ENCODE assay signal across 14 mouse cellular contexts in the genomic region with DNA sequence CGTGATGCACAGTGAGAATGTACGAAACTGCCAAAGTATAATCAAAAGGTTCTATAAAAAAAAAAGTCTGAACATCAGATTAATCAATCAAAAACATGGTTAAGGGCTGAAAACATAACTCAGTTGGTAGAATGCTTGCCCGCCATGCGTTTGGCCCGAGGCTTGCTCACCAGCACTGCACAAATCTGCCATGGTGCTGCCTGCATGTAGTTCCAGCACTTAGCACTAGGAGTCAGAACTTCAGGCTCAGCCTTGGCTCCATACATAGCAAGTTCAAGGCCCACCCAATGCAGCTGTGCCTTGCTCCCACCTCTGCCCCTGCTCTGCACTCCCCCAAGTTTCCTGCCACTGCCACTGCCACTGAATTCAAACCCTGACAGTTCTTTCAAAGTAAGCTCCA. TPM values are rescaled to one million over a fixed set of nuclear protein-coding genes. Genes with fewer than 3 reads are reported as not detected.
A peak's percentile ranks its signal among the peaks of the same experiment; 100 is the strongest.
DNase-seq lines count a peak whose midpoint lies in the region; ATAC-seq and TF ChIP-seq lines count a peak whose summit lies in the region.
"Had no signal": no experiment of that assay in that cellular context is flagged by ENCODE, and none has a peak within 500 bp of the region (broad histone marks: within the 10 kb centered on the region; RNA-seq: fewer than 3 reads in every experiment).

No protein-coding gene starts in this region.

- H3K27ac ChIP-seq in heart, embryonic 16.5 days (ENCODE audit: low read length): peak overlapping the region; percentile 46
- H3K27ac ChIP-seq: forebrain, embryonic 10.5 days; stomach, embryonic 15.5 days had no signal

- H3K9ac ChIP-seq in heart, embryonic 16.5 days (ENCODE audit: low read length): no peak overlapping the region
- H3K9ac ChIP-seq: stomach, embryonic 15.5 days had no signal

- TF ChIP-seq POLR2A in lung, adult 2 months (IDR thresholded peaks at IDR 0.05; ENCODE audit: borderline replicate concordance, extremely low read depth, low read depth, low read length): no peak

- no peak for DNase-seq in heart, adult 9 months (ENCODE audit: low spot score in 2 of 2)
- DNase-seq in lung, adult 2 months: no peak
- DNase-seq in lung, adult 18-20 months: no peak
- peak; percentile 57 for DNase-seq in ES-CJ7 (ENCODE audit: low read depth, low spot score)
- peak; percentile 6 for DNase-seq in lung, postnatal 36 days
- no peak for DNase-seq in left cerebral cortex, postnatal 25 days (ENCODE audit: low spot score in 2 of 2)
- no peak for DNase-seq in spleen, adult 18-20 months
- DNase-seq: cerebellum, postnatal 14 days; midbrain, embryonic 14.5 days; right cerebral cortex, postnatal 4 days had no signal

- WGBS in heart, embryonic 16.5 days: 84% methylated on average over 5 of the region's 5 CpGs
- WGBS in lung, adult 2 months: 84% methylated on average over 5 of the region's 5 CpGs

- H3K27me3 ChIP-seq in heart, embryonic 16.5 days (ENCODE audit: control insufficient read depth, insufficient read depth, low read length): no peaks in the 10 kb centered on the region
- H3K27me3 ChIP-seq: stomach, embryonic 15.5 days had no signal

- H3K4me3 ChIP-seq in heart, embryonic 16.5 days (ENCODE audit: low read length): no peak overlapping the region
- no peak overlapping the region for H3K4me3 ChIP-seq in lung, adult 2 months (replicated peaks; ENCODE audit: extremely low read depth, low read depth, low read length)
- H3K4me3 ChIP-seq: forebrain, embryonic 10.5 days; stomach, embryonic 15.5 days had no signal

- no peak overlapping the region for H3K4me2 ChIP-seq in heart, embryonic 16.5 days (ENCODE audit: low read depth, low read length)
- H3K4me2 ChIP-seq: stomach, embryonic 15.5 days had no signal

- intact Hi-C loops in left cerebral cortex, postnatal 25 days (cut with DNase I): no loop called here

- H3K9me3 ChIP-seq in heart, embryonic 16.5 days (replicated peaks; ENCODE audit: control insufficient read depth, low read length): no peaks in the 10 kb centered on the region
- H3K9me3 ChIP-seq: forebrain, embryonic 10.5 days; stomach, embryonic 15.5 days had no signal

- peak; percentile 31; the same call in 1 of the 2 replicates for TF ChIP-seq CTCF in lung, adult 2 months (IDR thresholded peaks at IDR 0.05; ENCODE audit: insufficient read depth, low read length)

- H3K36me3 ChIP-seq in heart, embryonic 16.5 days (ENCODE audit: control insufficient read depth, insufficient read depth): no peaks in the 10 kb centered on the region
- H3K36me3 ChIP-seq: forebrain, embryonic 10.5 days; stomach, embryonic 15.5 days had no signal

- no peaks in the 10 kb centered on the region for H3K4me1 ChIP-seq in heart, embryonic 16.5 days (ENCODE audit: control insufficient read depth, insufficient read depth, low read length)
- no peaks in the 10 kb centered on the region for H3K4me1 ChIP-seq in lung, adult 2 months (ENCODE audit: control insufficient read depth, insufficient read depth, low read length)
- H3K4me1 ChIP-seq: stomach, embryonic 15.5 days had no signal

- no peak for ATAC-seq in heart, embryonic 16.5 days (replicated peaks; ENCODE audit: extremely low read depth, insufficient read depth, low FRiP score)

RNA-seq across cellular contexts. Expression of gene Nnmt, which starts 0.7 kb away (rescaled TPM):
- polyA plus RNA-seq in heart, embryonic 16.5 days (2015; fragmentation: Nextera tagmentation; extraction: Ambion mirVana): 6.3 and 7.3 TPM in 2 replicates
- polyA plus RNA-seq in lung, adult 2 months (2012; rRNA removed): 5.1 and 5.5 TPM in 2 replicates
- total RNA-seq in left cerebral cortex, postnatal 25 days (2021): 1 to 10 TPM; 1.1 to 1.2 TPM
- total RNA-seq: hematopoietic stem cell, adult 5-6 weeks had no signal

Comparison
In these comparisons a context has a peak if more than half of its experiments do, and no peak if none do; other contexts are left out.
1. DNase-seq: peak in ES-CJ7 (single experiment) and lung, postnatal 36 days (single experiment); none in heart, adult 9 months (0 of 2), lung, adult 2 months (single experiment), lung, adult 18-20 months (0 of 2), left cerebral cortex, postnatal 25 days (0 of 2) and spleen, adult 18-20 months (0 of 2).